Mouse (Mus musculus) ES-E14 (cell line): Measurements from ENCODE around the gene Bach2.

Experiments used
- CHD2 ChIP-seq: IDR thresholded peaks from 2 replicates; pipeline ENCODE4 v1.6.1; 2014; ENCODE audit warnings: mild to moderate bottlenecking, low read depth, low read length, inconsistent platforms
- HCFC1 ChIP-seq: IDR thresholded peaks from 2 replicates; pipeline ENCODE4 v1.6.1; 2012; ENCODE audit warnings: low read length, inconsistent platforms, borderline replicate concordance; ENCODE audit not compliant: insufficient read depth
- ZC3H11A ChIP-seq: IDR thresholded peaks from 2 replicates; pipeline ENCODE4 v1.6.1; 2012; ENCODE audit warnings: low read depth, mild to moderate bottlenecking, inconsistent platforms, low read length, borderline replicate concordance

DNA sequence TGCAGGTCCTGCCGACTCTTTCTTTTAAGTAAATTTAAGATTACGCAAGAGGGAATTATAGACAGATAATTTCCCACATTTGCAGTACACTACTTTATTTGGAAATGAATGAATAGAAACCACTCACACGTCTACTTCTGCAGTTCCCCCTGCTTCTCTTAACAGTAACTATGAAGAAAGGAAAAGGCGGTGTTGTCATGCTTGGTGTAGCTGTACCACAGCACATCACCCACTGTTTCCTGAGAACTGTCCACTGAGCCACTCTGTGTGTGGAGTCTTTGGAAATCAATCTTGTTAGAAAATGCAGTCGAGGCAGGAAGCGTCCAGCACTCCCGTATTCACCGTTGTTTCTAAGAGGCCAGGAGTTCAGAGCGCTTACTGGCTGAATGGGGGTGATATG lies 174.9 kb downstream of the Bach2 start:
- TF ChIP-seq CHD2 (no peak), HCFC1 (no peak), ZC3H11A (no peak)
